Mouse (Mus musculus) cerebellum, adult 2 months (tissue): Measurements from ENCODE around the gene Zfp821.
A peak's percentile ranks its signal among the peaks of the same experiment; 100 is the strongest.

ENCODE experiments used
- CTCF ChIP-seq: fragments of 200-500 bp; IDR thresholded peaks from 2 replicates; pipeline ENCODE4 v1.5.1; 2011; ENCODE audit warnings: low read depth, mild to moderate bottlenecking, control low read depth, low read length, moderate library complexity, borderline replicate concordance; ENCODE audit not compliant: insufficient read depth
- POLR2A ChIP-seq: fragments of 200-500 bp; IDR thresholded peaks from 2 replicates; pipeline ENCODE4 v1.6.1; 2011; ENCODE audit warnings: low read length, control low read depth, borderline replicate concordance; ENCODE audit not compliant: insufficient read depth

- TF ChIP-seq CTCF = no peak
- TF ChIP-seq POLR2A = peak; percentile 91
Observed at GRCm38 (mm10) chr8:109693146-109693900, 12.0 kb upstream of the Zfp821 start, which contains the start of gene Ist1.
